Mouse (Mus musculus): Measurements from ENCODE around the gene Ripk1. TPM values are rescaled to one million over a fixed set of nuclear protein-coding genes. Genes with fewer than 3 reads are reported as not detected.

Ripk1 gene
- total RNA-seq (2023) = 10 to 100 TPM; 55.3 to 64.7 TPM

DNA sequence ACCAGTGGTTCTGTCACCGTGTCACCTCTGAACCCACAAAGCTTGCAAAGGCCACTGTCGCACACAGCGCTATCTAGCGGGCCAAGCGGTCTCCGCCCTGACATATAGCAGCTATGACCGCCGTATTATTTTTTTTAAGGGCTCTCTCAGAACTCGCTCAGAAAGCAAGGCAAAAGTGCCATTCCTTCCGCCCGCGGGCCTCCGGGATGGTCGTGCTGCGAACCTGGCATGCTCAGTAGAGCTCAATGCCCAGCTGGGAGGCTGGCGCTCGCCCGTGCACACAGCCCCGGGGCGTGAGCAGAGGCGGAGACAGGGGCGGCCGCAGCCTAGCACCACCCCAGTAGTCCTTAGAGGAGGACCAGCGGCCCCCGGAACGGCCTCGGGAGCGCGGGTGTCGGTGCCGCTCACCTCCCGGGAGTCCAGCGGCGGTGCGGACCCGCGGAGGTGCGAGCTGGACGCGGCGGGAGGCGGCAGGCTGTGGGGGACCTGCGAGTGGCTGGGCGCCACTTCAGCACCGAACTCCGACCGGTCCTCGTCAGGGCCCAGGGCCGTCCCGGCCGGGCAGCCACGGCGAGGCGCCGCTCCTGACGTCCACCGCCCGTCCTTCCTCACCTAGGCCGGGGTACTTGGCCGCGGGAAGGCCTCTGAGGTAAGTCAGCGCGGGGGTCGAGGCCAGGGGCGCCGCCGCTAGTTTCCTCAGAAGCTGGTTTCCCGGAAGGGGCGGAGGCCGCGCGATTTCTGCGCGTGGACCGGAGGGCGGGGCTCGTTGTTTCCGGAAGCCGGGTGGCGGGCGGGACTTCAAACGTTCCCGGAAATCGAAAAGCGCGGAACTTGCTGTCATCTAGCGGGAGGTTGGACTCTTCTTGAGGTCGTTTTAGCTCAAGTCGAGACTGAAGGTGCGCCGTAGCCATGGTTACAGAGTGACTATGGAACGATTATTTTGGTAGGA is at the start of gene Ripk1, which contains the start of gene Serpinb6a:
Ripk1 (plus strand) TSS at position 306 of the 949 bp plus-strand sequence.
Serpinb6a (minus strand) TSS at position 737 of the 949 bp plus-strand sequence.

DNA sequence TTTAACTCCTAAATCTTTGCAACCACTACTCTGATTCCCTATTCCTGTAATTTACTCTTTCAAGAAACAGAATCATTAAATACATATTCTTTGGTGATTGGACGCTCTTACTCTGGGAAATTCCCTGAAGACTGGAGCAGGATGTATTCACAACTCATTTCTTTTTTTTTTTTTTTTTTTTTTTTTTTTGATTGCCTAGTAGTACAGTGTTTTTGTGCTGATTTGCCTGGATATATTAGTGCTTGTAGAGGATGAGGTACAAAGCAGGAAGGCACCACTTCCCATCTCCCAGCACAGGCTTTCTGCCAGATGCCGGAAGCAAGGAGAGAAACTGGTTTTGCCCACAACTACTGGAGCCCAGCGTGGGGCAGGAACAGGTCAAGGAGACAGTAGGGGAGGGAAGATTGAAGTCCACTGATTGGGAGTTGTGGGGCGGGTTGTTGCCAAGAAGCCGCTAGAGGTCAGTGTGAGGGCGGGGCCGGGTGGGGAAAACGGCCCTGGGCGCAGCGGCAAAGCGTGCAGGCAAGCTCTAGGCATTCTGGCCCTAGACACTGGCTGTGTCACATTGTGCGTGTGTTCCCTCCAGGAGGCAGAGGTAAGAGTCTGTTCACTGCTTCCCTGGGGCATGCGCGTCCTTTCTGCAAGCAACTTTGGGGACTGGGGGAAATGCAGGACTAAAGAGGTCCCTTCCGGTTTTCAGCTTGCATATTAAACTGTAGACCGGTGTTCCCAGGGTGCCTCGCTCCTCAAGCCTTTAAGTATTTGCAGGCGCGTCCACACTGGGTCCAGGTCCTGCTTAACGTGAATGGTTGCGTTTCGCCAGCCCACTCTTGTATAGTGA is 37.7 kb upstream of the Ripk1 start, which contains the start of gene Nqo2:
Nqo2 (plus strand) TSS at position 482 of the 841 bp plus-strand sequence.

DNA sequence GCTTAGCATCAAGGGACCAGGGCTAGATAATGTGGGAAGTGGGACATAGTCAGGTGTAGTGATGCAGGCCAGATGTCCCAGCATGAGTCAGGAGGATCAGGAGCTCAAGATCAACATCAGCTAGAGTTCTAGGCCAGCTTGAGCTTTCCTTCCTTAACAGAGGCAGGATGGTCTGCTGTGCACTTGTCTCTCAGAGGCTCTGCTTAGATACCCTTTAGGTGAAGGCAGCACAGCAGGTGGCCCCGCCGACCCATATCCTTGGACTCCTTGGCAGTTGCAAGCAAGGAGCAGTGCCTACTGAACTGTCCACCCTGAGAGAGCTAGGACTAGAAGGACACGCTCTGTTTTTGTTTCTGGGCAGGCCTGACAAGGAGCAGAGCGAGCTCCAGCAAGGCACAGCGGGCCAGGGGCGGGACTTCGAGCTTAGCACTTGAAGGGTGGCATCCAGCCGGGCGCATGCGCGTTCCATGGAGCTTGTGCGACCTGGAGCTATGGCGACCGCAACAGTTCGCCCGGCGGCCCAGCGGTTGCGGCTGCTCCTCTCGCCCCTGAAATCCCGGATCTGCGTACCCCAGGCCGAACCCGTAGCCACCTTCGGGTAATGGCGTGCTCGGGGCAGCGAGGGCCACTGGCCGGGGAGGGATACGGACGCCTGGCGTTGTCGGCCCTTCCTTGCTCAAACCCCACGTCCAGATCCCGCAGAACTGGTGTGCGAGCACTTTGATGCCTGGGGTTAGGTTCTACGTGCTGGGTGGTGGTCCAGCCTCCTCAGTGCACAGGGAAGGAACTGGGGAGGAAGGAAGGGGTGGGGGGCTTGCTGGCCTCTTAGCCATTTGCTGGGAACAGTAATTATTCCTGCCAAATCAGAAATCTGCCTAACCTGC is 35.3 kb downstream of the Ripk1 start, which contains the start of gene Bphl:
Bphl (plus strand) TSS at position 426 of the 884 bp plus-strand sequence.

DNA sequence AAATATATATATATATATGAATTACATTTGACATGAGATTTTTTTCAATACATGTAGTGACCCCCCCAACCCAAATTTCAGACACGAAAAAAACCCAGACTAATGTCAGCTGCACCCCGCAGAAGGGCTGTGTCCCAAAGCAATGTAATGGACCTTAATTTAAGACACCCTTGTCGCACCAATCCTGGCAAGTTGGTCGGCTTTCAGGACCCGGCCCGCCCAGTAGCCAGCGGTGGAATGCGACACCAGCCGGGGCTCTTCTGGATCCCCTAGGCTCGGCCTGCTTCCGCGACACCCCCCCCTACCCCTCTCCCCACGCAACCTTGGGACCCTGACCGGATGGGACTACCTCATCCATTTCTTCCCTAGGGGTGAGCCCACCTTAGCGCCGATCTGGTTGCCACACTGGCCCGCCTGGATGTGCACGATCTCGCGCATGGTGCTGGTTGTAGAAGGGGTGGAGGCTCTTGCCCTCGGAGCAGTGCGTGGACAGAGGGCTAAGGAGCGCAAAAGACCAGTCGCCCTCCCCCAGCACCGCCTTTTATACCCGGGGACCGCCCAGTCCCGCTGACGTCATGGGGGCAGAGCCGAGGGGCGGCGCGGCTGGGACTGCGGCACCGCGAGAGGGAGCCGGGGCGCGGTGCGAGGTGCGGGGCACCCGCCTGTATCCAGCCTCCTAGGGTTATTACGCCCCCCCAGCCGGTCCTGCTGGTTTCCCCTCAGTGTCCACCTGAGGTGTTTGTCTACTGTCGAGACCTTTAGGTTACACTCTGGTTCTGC is 75.5 kb downstream of the Ripk1 start, which contains the start of gene Tubb2a:
Tubb2a (minus strand) TSS at position 516 of the 780 bp plus-strand sequence.

Other genes starting within 250 kb of the Ripk1 start
- gene Serpinb6e, start 159.0 kb upstream of the Ripk1 start, total RNA-seq (2023) = not detected
- not detected for gene Serpinb6c, start 96.7 kb upstream of the Ripk1 start, total RNA-seq (2023)
- 10 to 100 TPM; 26.4 to 27.0 TPM for gene Nqo2, start 37.7 kb upstream of the Ripk1 start, total RNA-seq (2023)
- gene Serpinb6a, start 431 bp downstream of the Ripk1 start, total RNA-seq (2023) = 10 to 100 TPM; 15.8 to 19.9 TPM
- gene Bphl, start 35.2 kb downstream of the Ripk1 start, total RNA-seq (2023) = 10 to 100 TPM; 17.7 to 18.1 TPM
- gene Tubb2a, start 75.6 kb downstream of the Ripk1 start, total RNA-seq (2023) = 10 to 100 TPM; 16.2 to 17.5 TPM
- under 1 TPM; 0.26 to 0.53 TPM for gene Tubb2b, start 128.1 kb downstream of the Ripk1 start, total RNA-seq (2023)
- 10 to 100 TPM; 17.6 to 21.5 TPM for gene Psmg4, start 160.6 kb downstream of the Ripk1 start, total RNA-seq (2023)